Mouse (Mus musculus) olfactory bulb, adult 2 months (tissue): ENCODE measurements around the gene Actr6. TPM values are rescaled to one million over a fixed set of nuclear protein-coding genes. Genes with fewer than 3 reads are reported as not detected.

Experiments used
- H3K27ac ChIP-seq: fragments of 200-500 bp; 2 replicates; pipeline ENCODE4 v1.5.1; 2012; ENCODE audit warnings: low read depth, low read length; ENCODE audit not compliant: insufficient read depth
- H3K4me1 ChIP-seq: fragments of 200-500 bp; 2 replicates; pipeline ENCODE4 v1.6.1; 2012; ENCODE audit warnings: low read length; ENCODE audit not compliant: control insufficient read depth, insufficient read depth
- H3K4me3 ChIP-seq: fragments of 200-500 bp; 2 replicates; pipeline ENCODE4 v1.5.1; 2012; ENCODE audit warnings: mild to moderate bottlenecking, low read depth, low read length, moderate library complexity; ENCODE audit not compliant: insufficient read depth
- CTCF ChIP-seq: fragments of 200-500 bp; IDR thresholded peaks from 2 replicates; pipeline ENCODE4 v1.5.1; 2012; ENCODE audit warnings: low read depth, mild to moderate bottlenecking, low read length, moderate library complexity; ENCODE audit not compliant: insufficient read depth
- POLR2A ChIP-seq: fragments of 200-500 bp; IDR thresholded peaks from 2 replicates; pipeline ENCODE4 v1.6.1; 2012; ENCODE audit warnings: mild to moderate bottlenecking, low read depth, low read length, moderate library complexity; ENCODE audit not compliant: insufficient read depth
- WGBS: fragments of 180-500 bp; shearing (Covaris S2); methylation state at CpG from one replicate; pipeline ENCODE4 v1.1.7; 2018; 5-methylcytosine and 5-hydroxymethylcytosine counted together
- polyA plus RNA-seq: library from polyadenylated mRNA; stranded (reverse); fragments of >200 nt; gene quantifications from 2 replicates; pipeline ENCODE4 v1.2.4, GENCODE M21; 2012; ENCODE audit warnings: low replicate concordance; ENCODE audit not compliant: missing spikeins, insufficient read depth, insufficient read length

The Actr6 gene
- not detected in 2 replicates for polyA plus RNA-seq

GRCm38 (mm10) chr10:89732001-89732794 lies at the start of gene Actr6:
Actr6 (minus strand) TSS chr10:89732295.
- H3K4me3 ChIP-seq = peak within 1 kb of the TSS; percentile 78
- no peaks in the 10 kb centered on the region for H3K4me1 ChIP-seq
- under 1% methylated on average over 49 of the region's 49 CpGs for WGBS
- peak within 1 kb of the TSS; percentile 28; the same call in 1 of the 2 replicates for H3K27ac ChIP-seq
- TF ChIP-seq POLR2A = peak; percentile 78
- no peak for TF ChIP-seq CTCF

DNA sequence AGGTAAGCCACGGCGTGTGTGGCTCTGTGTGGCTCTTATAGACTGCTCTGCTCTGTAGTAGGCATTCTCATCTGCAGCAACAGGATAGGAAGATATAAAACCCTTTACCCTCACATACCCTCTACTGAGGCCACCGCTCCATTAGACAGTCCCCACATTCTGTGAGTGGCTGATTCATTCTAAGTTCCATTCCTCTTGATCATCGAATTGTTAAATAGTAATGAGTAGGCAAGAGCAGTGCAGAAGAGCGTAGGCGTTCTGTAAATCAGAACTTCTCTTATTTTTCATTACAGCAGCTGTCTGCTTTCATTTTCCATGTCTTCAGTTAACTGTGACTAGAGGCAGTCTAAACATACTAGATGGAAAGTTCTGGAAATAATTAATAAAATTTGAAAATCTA lies 43.9 kb upstream of the Actr6 start:
- TF ChIP-seq CTCF = no peak
- no peak for TF ChIP-seq POLR2A
- Histone ChIP-seq H3K4me1 (peaks cover 3% of the 10 kb centered on the region), H3K27ac (no peak overlapping the region), H3K4me3 (no peak overlapping the region)
- WGBS = 89% methylated on average over 6 of the region's 6 CpGs

DNA sequence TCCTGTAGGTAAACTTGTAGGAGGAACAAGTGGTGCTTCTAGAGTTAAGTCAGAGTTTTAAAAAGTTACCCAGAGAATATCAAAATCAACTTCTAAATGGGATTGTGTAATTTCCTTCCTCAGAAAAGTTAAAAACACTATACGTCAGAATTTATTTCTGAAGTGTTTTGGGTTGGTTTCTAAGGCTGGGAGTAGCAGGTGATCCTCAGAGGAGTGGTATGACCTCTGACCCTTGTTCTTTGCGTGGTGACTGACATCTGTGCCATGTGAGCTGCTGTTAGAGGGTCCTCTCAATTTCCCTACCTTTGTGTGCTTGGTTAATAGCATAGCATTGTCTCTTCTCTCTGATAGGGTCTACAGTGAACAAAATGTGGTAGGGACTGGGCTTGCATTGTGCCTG lies 39.8 kb upstream of the Actr6 start:
- 54% methylated on average over 2 of the region's 2 CpGs for WGBS
- no peak overlapping the region for H3K27ac ChIP-seq
- no peak overlapping the region for H3K4me3 ChIP-seq
- TF ChIP-seq CTCF = no peak
- TF ChIP-seq POLR2A = no peak
- H3K4me1 ChIP-seq = peaks cover 3% of the 10 kb centered on the region

- H3K27ac ChIP-seq = no peak overlapping the region
- WGBS = 90% methylated on average over 4 of the region's 4 CpGs
- TF ChIP-seq CTCF (no peak), POLR2A (no peak)
- peaks cover 3% of the 10 kb centered on the region for H3K4me1 ChIP-seq
- H3K4me3 ChIP-seq = no peak overlapping the region
These were observed 37.0 kb upstream of the Actr6 start for GRCm38 (mm10) chr10:89769096-89769495.

DNA sequence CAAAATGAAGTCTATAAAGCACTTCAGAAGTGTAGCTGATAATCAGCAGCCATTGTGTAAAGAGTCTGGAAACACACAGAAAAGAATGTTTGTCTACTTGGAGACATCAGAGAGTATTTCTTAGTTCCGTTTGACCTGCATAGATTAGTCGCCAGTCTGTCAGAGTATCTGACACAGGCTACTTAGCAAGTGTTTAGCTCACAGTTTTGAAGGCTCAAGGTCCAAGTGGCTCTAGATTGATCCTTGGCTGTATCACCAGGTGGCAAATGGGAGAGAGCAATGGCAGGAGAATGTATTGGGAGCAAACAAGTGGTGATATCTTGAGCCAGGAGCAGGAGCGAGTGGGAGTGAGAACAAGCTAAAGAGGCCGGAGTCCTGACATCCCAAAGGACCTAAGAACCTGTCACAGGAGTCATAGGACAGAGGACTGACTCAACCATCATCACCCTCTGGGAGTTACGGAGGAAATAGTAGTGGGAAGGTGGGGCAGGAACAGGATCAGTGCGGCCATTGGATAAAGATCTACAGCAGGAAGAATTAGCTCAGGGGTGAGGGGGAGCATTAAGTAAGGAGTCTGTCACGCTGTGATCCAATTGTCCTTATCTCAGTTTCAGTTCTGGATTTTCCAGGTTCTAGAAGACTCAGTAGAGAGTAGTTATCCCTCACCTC lies 36.4 kb upstream of the Actr6 start:
- peaks cover 3% of the 10 kb centered on the region for H3K4me1 ChIP-seq
- TF ChIP-seq CTCF (no peak), POLR2A (no peak)
- 89% methylated on average over 7 of the region's 7 CpGs for WGBS
- no peak overlapping the region for H3K4me3 ChIP-seq
- H3K27ac ChIP-seq = no peak overlapping the region

DNA sequence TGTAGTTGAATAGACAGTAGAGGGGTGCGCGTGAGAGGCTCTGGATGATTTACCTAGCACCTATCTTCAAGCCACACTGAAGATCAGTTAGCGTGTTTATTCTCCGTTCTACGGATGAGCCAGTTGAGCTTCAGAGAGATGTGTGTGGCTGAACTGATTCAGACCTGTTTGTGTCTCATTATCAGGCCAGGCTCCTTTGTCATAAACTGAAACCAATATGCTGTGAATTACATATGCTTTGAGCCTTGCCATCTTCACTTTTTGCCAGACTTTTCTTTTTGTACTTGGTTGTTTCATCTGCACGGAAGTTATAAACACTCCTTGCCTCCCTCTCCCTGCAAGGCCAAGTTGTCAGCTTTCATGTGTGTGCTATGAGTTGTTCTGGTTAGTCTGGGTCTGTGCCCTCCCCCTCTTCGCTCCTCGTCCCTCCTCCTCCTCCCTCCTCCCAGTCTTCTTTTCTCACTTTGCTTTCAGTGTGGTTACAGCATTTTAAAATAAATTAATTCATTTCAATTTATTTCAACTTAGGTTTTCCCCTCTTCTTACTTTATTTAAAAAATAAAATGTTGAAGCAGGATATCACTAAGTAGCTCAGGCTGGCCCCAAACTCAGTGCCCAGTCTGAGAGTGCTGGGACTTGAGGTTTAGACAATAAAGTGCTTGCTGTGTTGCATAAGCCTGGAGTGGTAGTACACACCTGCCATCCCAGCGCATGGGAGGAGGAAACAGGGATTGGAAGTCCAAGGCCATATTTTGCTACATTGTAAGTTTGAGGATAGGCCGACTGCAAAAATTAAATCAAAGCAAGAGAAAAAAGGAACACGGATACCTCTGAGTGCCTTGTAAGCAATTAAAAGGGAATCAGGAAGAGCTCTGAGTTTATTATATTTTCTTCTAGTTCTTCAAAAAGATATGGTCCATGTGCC lies 34.0 kb upstream of the Actr6 start:
- H3K27ac ChIP-seq = no peak overlapping the region
- no peak overlapping the region for H3K4me3 ChIP-seq
- H3K4me1 ChIP-seq = no peaks in the 10 kb centered on the region
- TF ChIP-seq POLR2A (no peak), CTCF (no peak)
- WGBS = 91% methylated on average over 11 of the region's 11 CpGs

GRCm38 (mm10) chr10:89764457-89765121 lies 32.5 kb upstream of the Actr6 start:
- no peak overlapping the region for H3K4me3 ChIP-seq
- no peaks in the 10 kb centered on the region for H3K4me1 ChIP-seq
- WGBS = 59% methylated on average over 9 of the region's 9 CpGs
- H3K27ac ChIP-seq = no peak overlapping the region
- no peak for TF ChIP-seq CTCF
- no peak for TF ChIP-seq POLR2A

DNA sequence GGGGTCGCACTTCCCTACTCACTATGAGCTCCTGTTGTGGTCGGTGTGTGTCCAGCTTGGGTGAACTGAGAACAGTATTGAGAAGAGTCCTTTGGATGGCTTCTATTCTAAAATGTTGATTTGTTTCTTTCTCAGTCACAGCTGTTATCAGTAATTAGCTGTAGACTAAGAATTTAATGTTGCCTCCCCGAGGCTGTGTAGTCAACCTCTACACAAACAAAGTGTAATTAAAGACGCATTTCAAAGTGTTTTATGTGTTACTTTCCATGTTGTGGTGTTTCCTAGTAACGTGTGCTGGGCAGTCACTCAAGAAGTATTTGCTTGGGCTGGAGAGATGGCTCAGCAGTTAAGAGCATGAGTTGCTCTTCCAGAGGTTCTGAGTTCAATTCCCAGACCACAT lies 28.7 kb upstream of the Actr6 start:
- H3K4me1 ChIP-seq = no peaks in the 10 kb centered on the region
- no peak overlapping the region for H3K4me3 ChIP-seq
- TF ChIP-seq POLR2A = no peak
- no peak for TF ChIP-seq CTCF
- H3K27ac ChIP-seq = no peak overlapping the region
- WGBS = 50% methylated on average over 5 of the region's 5 CpGs
